Mouse (Mus musculus): Measurements from ENCODE around the gene Ogdh.
A peak's percentile ranks its signal among the peaks of the same experiment; 100 is the strongest.

The Ogdh gene

GRCm38 (mm10) chr11:6294632-6295031 lies 3.2 kb downstream of the Ogdh start:
- no peak for DNase-seq (ENCODE audit: low spot score in 2 of 2)

GRCm38 (mm10) chr11:6296077-6296476 lies 4.6 kb downstream of the Ogdh start:
- no peak for DNase-seq (ENCODE audit: low spot score in 2 of 2)

GRCm38 (mm10) chr11:6299435-6299834 lies 8.0 kb downstream of the Ogdh start:
- DNase-seq (ENCODE audit: low spot score in 2 of 2) = no peak

GRCm38 (mm10) chr11:6302793-6303192 lies 11.4 kb downstream of the Ogdh start:
- DNase-seq (ENCODE audit: low spot score in 2 of 2) = no peak

- no peak for DNase-seq (ENCODE audit: low spot score in 2 of 2)
Observed at GRCm38 (mm10) chr11:6305943-6306430, 14.6 kb downstream of the Ogdh start.

- DNase-seq (ENCODE audit: low spot score in 2 of 2) = no peak
Observed at GRCm38 (mm10) chr11:6308181-6308580, 16.7 kb downstream of the Ogdh start.

GRCm38 (mm10) chr11:6313874-6314406 lies 22.5 kb downstream of the Ogdh start:
- peak; percentile 14 to 17 for DNase-seq (ENCODE audit: low spot score in 2 of 2)

GRCm38 (mm10) chr11:6316821-6317220 lies 25.4 kb downstream of the Ogdh start:
- DNase-seq (ENCODE audit: low spot score in 2 of 2) = no peak

GRCm38 (mm10) chr11:6318559-6318958 lies 27.1 kb downstream of the Ogdh start:
- DNase-seq (ENCODE audit: low spot score in 2 of 2) = no peak

- DNase-seq (ENCODE audit: low spot score in 2 of 2) = no peak
Observed at GRCm38 (mm10) chr11:6319374-6319773, 27.9 kb downstream of the Ogdh start.

- DNase-seq (ENCODE audit: low spot score in 2 of 2) = no peak
Observed at GRCm38 (mm10) chr11:6322086-6322485, 30.7 kb downstream of the Ogdh start.

- DNase-seq (ENCODE audit: low spot score in 2 of 2) = no peak
Observed at GRCm38 (mm10) chr11:6323348-6323747, 31.9 kb downstream of the Ogdh start.

GRCm38 (mm10) chr11:6331256-6331655 lies 39.8 kb downstream of the Ogdh start:
- no peak for DNase-seq (ENCODE audit: low spot score in 2 of 2)

GRCm38 (mm10) chr11:6332606-6333005 lies 41.2 kb downstream of the Ogdh start:
- DNase-seq (ENCODE audit: low spot score in 2 of 2) = no peak

- DNase-seq (ENCODE audit: low spot score in 2 of 2) = no peak
Observed at GRCm38 (mm10) chr11:6333403-6333802, 42.0 kb downstream of the Ogdh start.

GRCm38 (mm10) chr11:6335321-6335720 lies 43.9 kb downstream of the Ogdh start:
- DNase-seq (ENCODE audit: low spot score in 2 of 2) = no peak

- no peak for DNase-seq (ENCODE audit: low spot score in 2 of 2)
Observed at GRCm38 (mm10) chr11:6336689-6337088, 45.3 kb downstream of the Ogdh start.

- DNase-seq (ENCODE audit: low spot score in 2 of 2) = no peak
Observed at GRCm38 (mm10) chr11:6345956-6346355, 54.5 kb downstream of the Ogdh start.

- DNase-seq (ENCODE audit: low spot score in 2 of 2) = no peak
Observed at GRCm38 (mm10) chr11:6346966-6347365, 55.5 kb downstream of the Ogdh start.

GRCm38 (mm10) chr11:6348681-6349200 lies 57.3 kb downstream of the Ogdh start:
- no peak for DNase-seq (ENCODE audit: low spot score in 2 of 2)

GRCm38 (mm10) chr11:6349586-6349985 lies 58.2 kb downstream of the Ogdh start:
- DNase-seq (ENCODE audit: low spot score in 2 of 2) = no peak

- no peak for DNase-seq (ENCODE audit: low spot score in 2 of 2)
Observed at GRCm38 (mm10) chr11:6355106-6355505, 63.7 kb downstream of the Ogdh start.

GRCm38 (mm10) chr11:6364581-6365275 lies 73.3 kb downstream of the Ogdh start:
- no peak for DNase-seq (ENCODE audit: low spot score in 2 of 2)

Data from right cerebral cortex, adult 2 months (tissue).